8 mouse cellular contexts compared by ENCODE assay signal in the genomic region with DNA sequence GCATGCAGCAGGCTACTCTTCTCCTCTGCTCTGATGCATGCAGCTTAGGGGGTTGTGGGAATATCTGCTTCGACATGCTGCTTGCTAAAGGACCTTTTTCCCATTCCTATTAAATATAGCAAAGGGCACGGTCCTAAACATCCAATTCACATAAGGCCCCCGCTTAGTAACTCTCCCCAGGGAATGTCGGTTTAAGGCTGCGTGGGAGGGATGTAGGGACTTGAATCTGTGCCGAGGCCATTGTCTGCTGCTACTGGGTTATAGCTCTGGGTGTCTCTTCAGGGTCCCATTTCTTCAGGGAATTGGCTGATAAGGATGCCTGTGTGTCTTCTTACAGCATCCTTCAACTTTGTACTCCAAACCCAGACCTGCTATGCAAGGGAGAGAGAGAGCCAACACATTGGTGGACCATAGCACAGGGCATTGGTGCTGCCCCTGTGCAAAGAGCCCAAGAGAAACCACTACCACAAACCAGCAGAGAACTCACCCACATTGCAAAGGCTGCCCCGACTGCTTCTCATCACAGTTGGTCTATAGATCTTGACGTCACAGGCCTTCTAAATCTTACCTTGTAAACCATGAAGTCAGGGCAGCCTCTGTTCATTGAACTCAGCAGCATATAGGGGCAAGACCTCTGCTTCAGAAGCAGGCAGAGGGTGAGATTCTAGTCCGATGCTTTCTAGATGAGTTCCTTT. TPM values are rescaled to one million over a fixed set of nuclear protein-coding genes. Genes with fewer than 3 reads are reported as not detected.
DNase-seq lines count a peak whose midpoint lies in the region; ATAC-seq and TF ChIP-seq lines count a peak whose summit lies in the region.

No protein-coding gene starts in this region.

- no peak for ATAC-seq in forebrain, embryonic 12.5 days (ENCODE audit: low FRiP score)
- no peak for ATAC-seq in limb, embryonic 13.5 days (ENCODE audit: low FRiP score, low read depth)
- ATAC-seq in stomach, embryonic 16.5 days (ENCODE audit: insufficient read depth, low FRiP score), result no peak

- no peak for DNase-seq in liver, adult 2 months (ENCODE audit: extremely low read depth, low read depth, low spot score)
- DNase-seq in liver, result no peak
- no peak for DNase-seq in ovary, adult 18-20 months (ENCODE audit: low spot score)
- DNase-seq in urinary bladder, postnatal 36 days (ENCODE audit: low spot score in 2 of 2), result no peak
- no peak for DNase-seq in embryo, embryonic 11 days

- no peak overlapping the region for H3K9ac ChIP-seq in liver, adult 2 months (ENCODE audit: low read depth, low read length)
- no peak overlapping the region for H3K9ac ChIP-seq in forebrain, embryonic 12.5 days
- H3K9ac ChIP-seq in limb, embryonic 13.5 days, result no peak overlapping the region
- peak overlapping the region; percentile 84 for H3K9ac ChIP-seq in stomach, embryonic 16.5 days (ENCODE audit: low read length)

- 57% methylated on average over 9 of the region's 9 CpGs for WGBS in liver, adult 2 months
- WGBS in forebrain, embryonic 12.5 days, result 35% methylated on average over 9 of the region's 9 CpGs
- 39% methylated on average over 9 of the region's 9 CpGs for WGBS in limb, embryonic 13.5 days
- WGBS in stomach, embryonic 16.5 days, result 36% methylated on average over 9 of the region's 9 CpGs

- H3K79me2 ChIP-seq in liver, adult 2 months (ENCODE audit: control insufficient read depth, insufficient read depth, low read length), result no peaks in the 10 kb centered on the region

- peak overlapping the region; percentile 35; the same call in 1 of the 2 replicates for H3K4me3 ChIP-seq in liver, adult 2 months (ENCODE audit: insufficient read depth, low read depth, low read length)
- no peak overlapping the region; the same call in 1 of the 2 replicates for H3K4me3 ChIP-seq in forebrain, embryonic 12.5 days (replicated peaks)
- H3K4me3 ChIP-seq in limb, embryonic 13.5 days, result peak overlapping the region; percentile 81; the same call in 1 of the 2 replicates
- peak overlapping the region; percentile 74 for H3K4me3 ChIP-seq in stomach, embryonic 16.5 days (replicated peaks; ENCODE audit: low read length)

- H3K27me3 ChIP-seq in liver, adult 2 months (ENCODE audit: control insufficient read depth, insufficient read depth, low read length), result no peaks in the 10 kb centered on the region
- H3K27me3 ChIP-seq in forebrain, embryonic 12.5 days, result peaks cover 59% of the 10 kb centered on the region
- peaks cover 19% of the 10 kb centered on the region; the same call in 1 of the 2 replicates for H3K27me3 ChIP-seq in limb, embryonic 13.5 days
- no peaks in the 10 kb centered on the region for H3K27me3 ChIP-seq in stomach, embryonic 16.5 days (ENCODE audit: control insufficient read depth, insufficient read depth, low read length)

- H3K4me1 ChIP-seq in liver, adult 2 months (ENCODE audit: control insufficient read depth, insufficient read depth, low read length), result peaks cover 5% of the 10 kb centered on the region
- peaks cover 7% of the 10 kb centered on the region for H3K4me1 ChIP-seq in forebrain, embryonic 12.5 days
- H3K4me1 ChIP-seq in limb, embryonic 13.5 days, result peaks cover 18% of the 10 kb centered on the region
- H3K4me1 ChIP-seq in stomach, embryonic 16.5 days (ENCODE audit: control insufficient read depth, insufficient read depth, low read length), result peaks cover 38% of the 10 kb centered on the region

- 0 out of 2 replicates have a peak overlapping the region, but pooled peaks have one; percentile 23 for H3K27ac ChIP-seq in liver, adult 2 months (replicated peaks; ENCODE audit: insufficient read depth, low read depth, low read length)
- H3K27ac ChIP-seq in forebrain, embryonic 12.5 days, result no peak overlapping the region
- no peak overlapping the region for H3K27ac ChIP-seq in limb, embryonic 13.5 days
- peak overlapping the region; percentile 85 for H3K27ac ChIP-seq in stomach, embryonic 16.5 days (ENCODE audit: low read length)

- H3K36me3 ChIP-seq in liver, adult 2 months (ENCODE audit: control insufficient read depth, insufficient read depth, low read length), result no peaks in the 10 kb centered on the region
- H3K36me3 ChIP-seq in forebrain, embryonic 12.5 days (replicated peaks), result no peaks in the 10 kb centered on the region
- H3K36me3 ChIP-seq in limb, embryonic 13.5 days, result no peaks in the 10 kb centered on the region
- no peaks in the 10 kb centered on the region for H3K36me3 ChIP-seq in stomach, embryonic 16.5 days (ENCODE audit: control insufficient read depth, insufficient read depth, low read length)

- TF ChIP-seq POLR2A in liver, adult 2 months (IDR thresholded peaks at IDR 0.05; ENCODE audit: extremely low read depth, insufficient read depth, low read length), result no peak

- TF ChIP-seq CTCF in liver, adult 2 months (IDR thresholded peaks at IDR 0.05; ENCODE audit: low read depth, low read length), result no peak

- H3K9me3 ChIP-seq in forebrain, embryonic 12.5 days, result no peaks in the 10 kb centered on the region
- no peaks in the 10 kb centered on the region for H3K9me3 ChIP-seq in limb, embryonic 13.5 days
- H3K9me3 ChIP-seq in stomach, embryonic 16.5 days (replicated peaks; ENCODE audit: control insufficient read depth, low read length), result no peaks in the 10 kb centered on the region

- H3K4me2 ChIP-seq in forebrain, embryonic 12.5 days, result peak overlapping the region; percentile 99
- peak overlapping the region; percentile 92 for H3K4me2 ChIP-seq in limb, embryonic 13.5 days (replicated peaks)
- H3K4me2 ChIP-seq in stomach, embryonic 16.5 days (ENCODE audit: low read depth, low read length), result peak overlapping the region; percentile 78

RNA-seq across cellular contexts. Expression of gene Rcsd1, which starts 0.7 kb away (rescaled TPM):
- 2.6 and 3.0 TPM in 2 replicates for total RNA-seq in liver, adult 2 months (2014; rRNA removed)
- 2.8 and 3.3 TPM in 2 replicates for polyA plus RNA-seq in liver, adult 2 months (2012; rRNA removed)
- 6.7 and 8.1 TPM in 2 replicates for polyA plus RNA-seq in forebrain, embryonic 12.5 days (2016; fragmentation: Nextera tagmentation; extraction: Ambion mirVana)
- polyA plus RNA-seq in limb, embryonic 13.5 days (2015; fragmentation: Nextera tagmentation; extraction: Ambion mirVana), result 16.2 and 16.3 TPM in 2 replicates
- 42.1 and 44.4 TPM in 2 replicates for polyA plus RNA-seq in stomach, embryonic 16.5 days (2015; fragmentation: Nextera tagmentation; extraction: Ambion mirVana)

RNA-seq across cellular contexts. Expression of gene Creg1, which starts 54.7 kb away (rescaled TPM):
- total RNA-seq in liver, adult 2 months (2014; rRNA removed), result 414 and 570 TPM in 2 replicates
- 420 and 447 TPM in 2 replicates for polyA plus RNA-seq in liver, adult 2 months (2012; rRNA removed)
- 26.3 and 27.2 TPM in 2 replicates for polyA plus RNA-seq in forebrain, embryonic 12.5 days (2016; fragmentation: Nextera tagmentation; extraction: Ambion mirVana)
- polyA plus RNA-seq in limb, embryonic 13.5 days (2015; fragmentation: Nextera tagmentation; extraction: Ambion mirVana), result 49.3 and 55.7 TPM in 2 replicates
- 90.4 and 90.6 TPM in 2 replicates for polyA plus RNA-seq in stomach, embryonic 16.5 days (2015; fragmentation: Nextera tagmentation; extraction: Ambion mirVana)

Comparison
In these comparisons a context has a peak if more than half of its experiments do, and no peak if none do; other contexts are left out.
1. H3K27ac ChIP-seq: peak in liver, adult 2 months (single experiment) and stomach, embryonic 16.5 days (single experiment); none in forebrain, embryonic 12.5 days (single experiment) and limb, embryonic 13.5 days (single experiment).
2. Peak in every context shown above with its lines, with median percentiles within 50 percentile points of each other: H3K4me2 ChIP-seq.